Mouse (Mus musculus) lung, postnatal 25 days (tissue): ENCODE results near the gene 9530003J23Rik.
"Not testable (repeated sequence)": the region's sequence is repeated elsewhere in the genome, so short reads cannot be mapped to it uniquely, and the experiment has no call there.

ENCODE experiments used
- DNase-seq: peaks from one replicate; pipeline ENCODE4 v3.0.0; 2022; ENCODE audit warnings: low spot score

9530003J23Rik gene

GRCm38 (mm10) chr10:117225094-117225493 is 13.4 kb downstream of the 9530003J23Rik start:
- DNase-seq = no peak

GRCm38 (mm10) chr10:117224102-117224990 is 14.2 kb downstream of the 9530003J23Rik start, which contains the start of gene Yeats4:
Gene Yeats4, minus strand, starts transcription at chr10:117224507.
- peak; percentile 92 for DNase-seq

DNA sequence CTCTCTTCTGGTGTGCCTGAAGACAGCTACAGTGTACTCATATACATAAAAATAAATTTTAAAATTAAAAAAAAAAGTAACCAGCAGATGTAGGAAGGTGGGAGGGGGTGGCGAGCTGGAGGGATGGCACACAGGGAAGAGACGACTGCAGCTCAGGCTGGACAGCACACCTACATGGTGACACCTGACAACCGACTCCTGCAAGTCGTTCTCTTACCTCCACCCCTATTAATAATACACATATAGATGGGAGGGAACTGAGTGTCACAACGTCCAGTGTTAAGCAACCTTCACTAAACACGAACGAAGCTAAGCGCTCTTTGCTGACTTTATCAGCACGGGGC is 14.8 kb downstream of the 9530003J23Rik start:
- DNase-seq = no peak

DNA sequence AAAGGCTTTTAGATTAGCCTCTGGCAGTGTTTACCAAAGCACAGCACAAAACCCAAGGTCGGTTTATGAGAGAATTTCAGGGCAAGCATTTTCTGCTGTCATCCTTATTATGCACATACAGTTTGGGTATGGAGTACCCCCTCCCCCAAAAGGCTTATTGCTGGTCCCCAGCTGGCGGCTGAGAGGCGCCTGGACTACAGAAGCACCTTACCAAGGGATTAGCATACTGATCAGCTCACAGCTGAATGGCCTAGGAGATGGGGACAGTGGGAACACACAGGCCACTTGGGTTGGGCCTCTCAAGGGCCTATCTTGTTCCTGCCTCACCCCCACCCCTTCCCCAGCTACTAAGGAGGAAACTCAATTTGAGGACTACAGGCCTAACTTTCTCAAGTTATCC is 15.7 kb downstream of the 9530003J23Rik start:
- DNase-seq = no peak

DNA sequence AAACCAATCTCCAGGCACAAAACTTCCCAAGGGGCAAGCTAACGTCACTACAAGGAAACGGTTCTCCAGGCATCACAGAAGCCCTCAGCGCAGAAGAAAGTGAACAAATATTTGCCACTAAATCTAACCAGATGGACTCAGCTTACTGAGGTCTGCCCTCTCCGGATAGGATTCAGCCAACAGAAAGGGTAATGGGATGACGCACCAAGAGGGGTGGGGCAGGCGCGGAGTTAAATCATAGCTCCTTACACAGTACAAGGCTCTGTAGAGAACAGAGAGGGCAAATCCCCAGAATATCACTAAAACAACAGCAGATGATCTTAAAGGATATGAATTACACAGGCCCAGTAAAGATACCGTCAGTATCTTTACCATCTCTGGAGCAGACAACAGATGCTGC is 20.2 kb downstream of the 9530003J23Rik start:
- DNase-seq = no peak

- no peak for DNase-seq
Measured at GRCm38 (mm10) chr10:117217246-117217840, 21.2 kb downstream of the 9530003J23Rik start.

GRCm38 (mm10) chr10:117216793-117217192 is 21.7 kb downstream of the 9530003J23Rik start:
- no peak for DNase-seq

GRCm38 (mm10) chr10:117216132-117216495 is 22.4 kb downstream of the 9530003J23Rik start:
- peak; percentile 66 for DNase-seq

- no peak for DNase-seq
Measured at GRCm38 (mm10) chr10:117215409-117216131, 22.9 kb downstream of the 9530003J23Rik start.

DNA sequence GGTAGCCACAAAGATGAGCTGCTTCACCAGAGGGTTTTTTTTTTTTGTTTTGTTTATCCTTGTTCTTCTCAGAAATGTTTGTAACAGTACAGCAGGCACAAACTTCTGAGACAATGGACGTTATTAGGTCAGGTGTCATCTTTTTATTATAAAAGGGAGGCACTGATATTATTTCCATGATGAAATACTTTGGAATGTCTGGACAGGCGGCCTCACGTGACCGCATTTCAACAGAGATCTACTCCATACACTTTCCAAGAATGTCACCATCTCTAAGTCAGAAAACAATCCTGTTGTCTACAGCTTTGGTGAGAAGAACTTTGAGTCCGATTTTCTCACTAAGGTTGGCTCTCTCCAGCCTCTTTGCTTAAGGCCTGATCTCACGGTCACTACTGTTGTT is 27.5 kb downstream of the 9530003J23Rik start:
- DNase-seq = no peak

DNA sequence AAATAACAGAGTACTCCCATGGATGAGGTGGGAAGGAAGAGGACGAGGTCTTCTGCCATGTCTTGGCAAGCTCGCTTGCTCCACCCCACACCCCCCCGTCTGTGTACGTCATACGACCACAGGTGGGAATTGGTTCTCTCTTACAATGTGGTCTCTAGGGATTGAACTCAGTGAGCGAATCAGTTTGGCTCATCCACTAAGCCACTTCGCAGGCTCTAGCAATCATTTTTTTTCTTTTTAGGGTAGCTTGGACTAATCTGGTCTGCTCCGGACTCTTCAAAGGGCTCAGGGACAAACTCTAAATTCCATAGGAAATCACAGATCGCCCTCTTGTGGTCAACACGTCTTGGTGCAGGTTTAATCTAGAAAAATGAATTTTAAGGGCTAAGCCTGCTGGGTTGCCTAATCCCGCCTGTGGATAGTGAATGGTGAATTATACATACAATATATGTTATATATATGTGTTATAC is 29.0 kb downstream of the 9530003J23Rik start:
- peak; percentile 74 for DNase-seq

DNA sequence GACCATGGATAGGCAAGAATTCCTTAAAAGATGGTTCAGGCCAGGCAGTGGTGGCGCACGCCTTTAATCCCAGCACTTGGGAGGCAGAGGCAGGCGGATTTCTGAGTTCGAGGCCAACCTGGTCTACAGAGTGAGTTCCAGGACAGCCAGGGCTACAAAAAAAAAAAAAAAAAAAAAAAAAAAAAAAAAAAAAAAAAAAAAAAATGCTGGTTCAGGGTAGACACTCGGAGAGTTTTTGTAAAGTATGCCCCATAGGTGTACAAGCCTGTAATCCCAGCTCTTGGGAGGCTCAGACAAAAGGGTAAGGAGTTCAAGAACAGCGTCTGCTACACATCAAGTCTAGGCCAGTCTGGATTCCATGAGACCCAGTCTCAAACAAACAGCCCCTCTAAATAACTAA is 29.7 kb downstream of the 9530003J23Rik start:
- not testable (repeated sequence) for DNase-seq

DNA sequence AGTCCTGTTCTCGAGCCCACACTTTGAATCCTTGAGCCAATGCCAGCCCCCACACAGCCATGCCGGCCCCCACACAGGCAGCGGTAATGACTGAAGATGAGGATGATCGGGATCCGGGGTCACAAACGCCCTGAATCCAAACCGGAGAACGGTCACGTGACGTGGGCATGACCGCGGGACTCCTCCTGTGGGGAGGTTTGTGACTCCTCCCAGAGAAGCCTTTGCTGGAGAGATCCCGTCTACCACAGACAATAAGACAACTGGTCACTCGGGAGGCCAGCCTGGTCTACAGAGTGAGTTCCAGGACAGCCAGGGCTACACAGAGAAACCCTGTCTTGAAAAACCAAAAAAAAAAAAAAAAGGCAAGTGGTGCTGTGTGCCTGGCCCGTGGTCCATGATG is 30.3 kb downstream of the 9530003J23Rik start:
- no peak for DNase-seq

DNA sequence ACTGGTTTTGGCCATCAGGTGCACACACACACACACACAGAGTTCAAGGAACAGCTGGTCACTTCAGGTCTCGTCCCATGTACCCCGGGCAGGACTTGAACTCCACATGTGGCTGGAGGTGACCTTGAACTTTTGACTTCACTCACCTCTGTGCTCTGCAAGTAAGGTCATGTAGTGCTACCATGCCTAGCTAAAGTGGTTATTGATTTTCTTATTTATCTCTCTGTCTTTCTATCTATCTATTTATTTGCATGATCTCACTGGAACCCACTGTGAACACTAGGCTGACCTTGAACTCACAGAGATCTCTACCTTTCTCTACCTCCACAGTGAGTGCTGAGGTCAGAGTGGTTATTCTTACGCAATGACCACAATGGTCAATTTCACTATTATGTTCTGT is 32.4 kb downstream of the 9530003J23Rik start:
- no peak for DNase-seq

DNA sequence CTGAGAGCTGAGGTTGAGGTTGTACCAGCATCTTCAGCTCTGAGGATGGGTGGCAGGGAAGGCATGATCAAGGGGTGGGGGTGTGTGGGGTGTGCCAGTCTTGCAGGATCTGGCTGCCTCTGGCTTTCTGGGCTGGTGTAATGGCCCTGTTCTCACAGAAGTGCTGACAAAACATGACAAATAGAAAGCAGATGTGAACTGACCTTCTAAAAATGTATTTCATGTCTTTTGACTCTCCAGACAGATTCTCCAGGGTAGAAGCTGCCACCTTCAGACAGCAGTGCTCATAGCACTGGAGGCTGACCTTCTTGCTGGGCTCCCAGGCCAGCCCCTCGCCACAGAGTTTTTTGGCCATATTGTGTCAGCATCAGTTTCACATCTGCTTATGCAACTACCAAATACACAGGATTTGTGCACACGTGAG is 34.9 kb downstream of the 9530003J23Rik start:
- DNase-seq = no peak

- DNase-seq = no peak
Measured at GRCm38 (mm10) chr10:117202981-117203557, 35.4 kb downstream of the 9530003J23Rik start.

- no peak for DNase-seq
Measured at GRCm38 (mm10) chr10:117199701-117200100, 38.8 kb downstream of the 9530003J23Rik start.

DNA sequence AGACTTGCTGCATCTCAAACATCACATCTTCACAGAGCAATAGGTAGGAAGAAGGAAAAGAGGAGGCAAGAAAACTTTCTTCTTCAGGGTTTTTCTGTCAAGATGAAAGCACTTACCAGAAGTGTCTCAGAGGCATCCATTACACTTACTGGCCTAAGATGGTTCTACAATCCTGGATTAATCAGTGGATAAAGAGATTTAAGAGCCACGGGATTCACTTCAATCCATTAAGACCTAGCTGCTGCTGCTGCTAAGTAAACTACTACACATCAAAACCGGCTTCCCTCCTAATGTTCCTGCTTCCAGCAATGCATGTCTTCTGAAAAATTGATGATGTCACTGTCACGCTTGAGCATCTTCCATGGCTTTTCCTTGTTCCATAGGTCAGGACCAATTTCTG is 41.8 kb downstream of the 9530003J23Rik start:
- no peak for DNase-seq

DNA sequence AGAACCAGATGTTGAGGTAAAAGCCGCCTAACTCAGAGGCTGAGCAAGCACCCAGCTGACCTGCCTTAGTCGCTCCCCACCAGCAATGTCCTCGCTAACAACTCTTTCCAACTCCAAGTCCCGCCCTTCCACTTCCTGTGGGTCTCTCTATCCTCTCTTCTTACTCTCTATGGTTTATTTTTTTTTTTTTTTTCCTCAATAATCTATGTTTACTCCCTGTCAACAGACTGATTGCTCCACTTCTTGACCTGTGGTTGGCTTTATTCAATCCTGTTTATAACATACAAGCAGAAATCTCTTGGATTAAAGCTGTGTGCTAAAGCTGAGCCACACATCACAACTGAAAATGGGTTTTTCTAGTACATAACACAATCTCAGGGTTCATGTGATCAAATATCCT is 42.8 kb downstream of the 9530003J23Rik start:
- no peak for DNase-seq

GRCm38 (mm10) chr10:117195005-117195404 is 43.5 kb downstream of the 9530003J23Rik start:
- DNase-seq = no peak

- DNase-seq = no peak
Measured at GRCm38 (mm10) chr10:117193364-117193763, 45.1 kb downstream of the 9530003J23Rik start.

GRCm38 (mm10) chr10:117185399-117186089 is 53.0 kb downstream of the 9530003J23Rik start:
- no peak for DNase-seq
